Mouse (Mus musculus) heart, adult 8-10 months (tissue): ENCODE measurements around the gene Mecom. TPM values are rescaled to one million over a fixed set of nuclear protein-coding genes. Genes with fewer than 3 reads are reported as not detected.
"Not testable (repeated sequence)": the region's sequence is repeated elsewhere in the genome, so short reads cannot be mapped to it uniquely, and the experiment has no call there.

Source experiments
- DNase-seq: peaks from one replicate; pipeline ENCODE4 v3.0.0; 2022; ENCODE audit warnings: low spot score
- total RNA-seq, 4 experiments: library from RNA; stranded (reverse); gene quantifications; 2 replicates each; pipeline ENCODE4 v1.2.4; 2022

Mecom gene
- total RNA-seq, 4 experiments from 2014 or later: 13.6 to 19.5 (median 16.5) TPM

DNA sequence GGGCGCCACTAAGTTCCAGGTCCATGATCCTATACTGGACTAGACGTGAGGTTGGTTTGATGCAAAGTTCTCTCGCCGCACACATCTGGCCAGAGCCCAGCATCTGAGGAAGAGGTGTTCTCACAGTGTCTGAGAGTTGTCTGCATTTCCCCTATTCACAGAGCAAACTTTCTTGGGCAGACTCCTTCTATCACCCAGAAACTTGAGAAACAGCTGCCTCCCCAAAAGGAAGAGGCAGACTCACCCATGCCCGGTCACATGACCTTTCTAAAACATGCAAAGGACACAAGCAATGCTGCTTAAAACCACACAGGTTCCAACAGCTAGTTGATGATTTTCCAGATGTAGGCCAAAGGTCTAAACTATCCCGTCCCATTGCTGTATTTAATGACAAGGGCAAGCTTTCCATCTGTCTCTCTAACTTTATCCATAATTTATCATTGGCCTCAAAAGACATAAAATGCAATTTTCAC, 101.8 kb downstream of the Mecom start:
- DNase-seq: no peak

DNA sequence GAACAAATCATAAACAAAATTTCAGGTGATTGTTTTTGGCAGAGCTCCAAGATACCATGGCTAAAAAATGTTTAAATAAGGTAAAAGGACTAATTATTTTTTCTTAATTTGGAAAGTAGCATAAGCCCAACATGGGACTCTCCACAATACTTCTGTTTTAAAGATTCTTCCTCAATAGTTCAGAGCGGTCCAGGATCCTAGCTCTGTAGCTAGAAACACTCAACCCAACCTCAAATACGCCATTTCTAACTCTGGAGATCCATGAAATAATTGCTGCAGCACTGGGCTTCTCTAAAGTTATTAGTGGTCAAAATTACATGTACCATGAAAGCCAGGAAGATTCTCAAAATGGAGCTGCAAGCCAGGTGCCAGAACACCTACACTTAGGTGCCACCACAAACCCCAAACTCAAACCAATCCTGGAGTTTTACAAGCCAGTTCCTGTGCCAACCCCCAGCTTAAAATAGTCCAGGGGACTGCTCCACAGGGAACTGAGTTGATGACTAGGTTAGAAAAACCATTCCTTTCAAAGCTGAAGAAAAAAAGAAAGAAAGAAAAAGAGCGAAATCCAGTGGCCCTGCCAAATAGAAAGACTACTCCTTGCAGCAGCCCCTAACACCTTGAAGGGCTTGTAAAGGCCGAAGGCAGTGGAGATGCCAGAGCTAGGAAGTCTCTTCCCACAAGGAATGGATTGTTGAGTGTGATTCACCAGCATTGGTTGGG, 102.4 kb downstream of the Mecom start:
- DNase-seq: no peak

DNA sequence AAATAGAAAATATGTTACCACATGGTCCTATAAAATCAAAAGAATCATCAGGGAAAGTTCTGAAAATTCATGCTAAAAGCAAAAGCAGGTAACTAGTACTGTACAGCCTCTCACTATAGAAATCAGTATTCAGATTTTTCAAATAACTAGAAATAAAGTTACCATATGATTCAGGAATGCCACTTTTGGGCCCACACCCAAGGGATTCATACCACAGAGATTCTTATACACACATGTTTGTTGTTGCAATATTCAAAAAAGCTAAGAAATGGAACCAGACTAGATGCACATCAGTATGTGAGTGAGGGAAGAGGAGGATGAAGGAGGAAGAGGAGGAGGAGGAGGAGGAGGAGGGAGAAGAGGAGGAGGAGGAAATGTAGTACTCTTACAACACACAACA, 106.2 kb downstream of the Mecom start:
- DNase-seq: no peak

DNA sequence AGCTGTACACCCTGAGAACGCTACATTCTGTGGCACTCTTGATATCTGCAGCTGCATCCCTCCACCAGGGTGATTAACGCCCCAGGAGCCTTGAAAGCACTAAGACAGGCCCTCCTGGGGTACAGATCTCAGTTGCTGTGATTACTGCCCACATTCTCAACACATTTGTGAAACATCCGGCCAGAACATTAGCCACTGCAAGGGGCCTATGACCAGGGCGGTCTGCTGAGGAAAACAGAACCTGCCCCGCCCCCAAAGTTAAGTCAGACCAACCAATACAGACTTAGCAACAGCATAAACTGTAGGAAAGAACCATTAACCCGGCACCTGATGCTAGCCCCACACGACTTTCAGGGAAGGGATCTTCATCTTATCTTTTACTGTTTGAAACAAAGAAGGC, 109.8 kb downstream of the Mecom start:
- no peak for DNase-seq

GRCm38 (mm10) chr3:30436561-30436960, 111.2 kb downstream of the Mecom start:
- no peak for DNase-seq

GRCm38 (mm10) chr3:30436131-30436530, 111.7 kb downstream of the Mecom start:
- no peak for DNase-seq

DNA sequence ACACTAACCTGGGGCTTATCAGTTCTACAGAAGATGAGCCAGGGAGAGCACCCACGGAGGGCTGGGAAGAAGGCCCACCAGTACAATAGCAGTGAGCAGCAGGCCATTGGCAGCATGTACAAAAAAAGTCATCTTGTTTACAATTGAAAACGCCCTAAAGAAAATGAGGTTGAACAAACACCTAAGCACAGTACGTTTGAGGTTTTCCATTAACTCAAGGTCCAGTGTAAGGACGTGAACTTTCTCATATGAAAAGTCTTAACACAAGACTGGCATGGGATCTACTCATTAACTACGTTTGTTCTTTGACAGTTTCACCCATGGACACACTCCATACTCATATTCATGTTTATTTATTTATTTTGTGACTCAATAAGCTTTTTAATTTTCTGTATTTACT, 118.9 kb downstream of the Mecom start:
- DNase-seq: no peak

- no peak for DNase-seq
Measured at GRCm38 (mm10) chr3:30424036-30424435, 123.8 kb downstream of the Mecom start.

DNA sequence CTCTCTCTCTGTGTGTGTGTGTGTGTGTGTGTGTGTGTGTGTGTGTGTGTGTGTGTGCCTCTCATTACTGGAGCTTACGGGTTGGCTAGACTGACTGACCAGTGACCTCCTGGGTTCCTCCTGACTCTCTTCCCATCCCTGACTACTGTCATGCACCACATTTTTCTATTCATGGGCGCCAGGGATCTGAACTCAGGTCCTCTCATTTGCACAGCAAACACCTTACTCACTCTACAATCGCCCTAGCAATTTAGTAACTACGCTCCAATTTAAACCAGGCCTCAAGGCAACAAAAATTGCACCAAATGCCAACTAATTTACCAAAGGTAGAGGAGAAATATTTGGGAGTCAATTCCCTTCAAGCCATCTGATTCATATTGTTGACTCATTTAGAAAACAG, 125.9 kb downstream of the Mecom start:
- not testable (repeated sequence) for DNase-seq

GRCm38 (mm10) chr3:30420899-30421298, 126.9 kb downstream of the Mecom start:
- DNase-seq: no peak

- no peak for DNase-seq
Measured at GRCm38 (mm10) chr3:30414173-30414572, 133.6 kb downstream of the Mecom start.

GRCm38 (mm10) chr3:30410778-30411177, 137.0 kb downstream of the Mecom start:
- DNase-seq: no peak

DNA sequence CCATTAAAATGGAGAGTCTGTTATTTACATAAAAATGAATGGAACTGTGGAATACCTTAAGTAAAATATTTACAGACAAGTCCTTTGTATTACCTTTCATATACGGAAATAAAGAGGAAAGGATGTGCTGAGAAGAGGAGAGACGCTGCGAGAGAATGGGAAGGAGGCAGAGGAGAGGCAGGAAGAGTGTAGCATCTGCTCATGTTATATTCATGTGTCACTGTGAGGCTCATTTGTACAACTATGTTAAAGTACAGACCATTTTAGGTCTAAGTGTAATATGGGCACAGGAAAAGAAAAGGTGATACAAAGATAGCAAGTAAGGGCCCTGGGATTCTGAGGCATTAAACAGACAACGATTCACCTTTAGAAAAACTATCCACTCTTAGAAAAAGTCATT, 143.0 kb downstream of the Mecom start:
- DNase-seq: no peak

DNA sequence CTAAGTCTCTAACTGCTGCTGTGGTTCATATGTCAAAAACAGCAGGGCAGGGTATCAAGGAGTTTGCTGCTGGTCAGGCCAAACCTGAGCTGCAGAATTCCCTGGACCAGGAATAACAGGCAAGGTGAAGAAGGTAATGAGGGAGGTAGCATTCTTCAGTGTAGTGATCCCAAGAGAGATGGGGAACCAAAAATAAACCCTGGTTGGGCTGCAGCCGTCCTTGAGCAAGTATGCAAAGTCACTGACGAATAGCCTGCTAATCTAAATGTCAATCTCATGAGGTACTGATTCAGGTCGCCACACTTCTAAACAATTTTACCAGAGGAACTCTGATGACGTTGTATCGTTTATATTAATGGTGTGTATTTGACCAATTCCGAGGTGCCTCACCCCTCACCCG, 148.9 kb downstream of the Mecom start:
- no peak for DNase-seq

GRCm38 (mm10) chr3:30394911-30395310, 152.9 kb downstream of the Mecom start:
- DNase-seq: no peak

DNA sequence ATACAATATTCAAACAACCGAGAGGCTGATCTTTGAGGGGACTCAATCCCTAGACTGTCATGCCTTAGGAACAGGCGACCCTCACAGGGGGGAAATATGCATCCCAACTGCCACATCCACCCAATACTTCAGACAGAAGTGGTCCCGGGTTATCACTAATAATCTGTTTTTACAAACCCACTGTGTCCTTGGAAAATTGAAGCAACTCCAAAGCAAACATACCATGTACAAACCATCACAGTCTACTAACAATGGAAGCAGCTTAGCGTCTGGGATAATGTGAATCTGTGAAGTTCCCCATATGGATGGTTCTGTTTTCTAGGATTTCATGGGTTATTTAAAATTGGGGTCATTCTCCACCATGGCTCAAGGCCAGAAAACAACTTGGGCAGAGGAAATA, 155.1 kb downstream of the Mecom start:
- no peak for DNase-seq

DNA sequence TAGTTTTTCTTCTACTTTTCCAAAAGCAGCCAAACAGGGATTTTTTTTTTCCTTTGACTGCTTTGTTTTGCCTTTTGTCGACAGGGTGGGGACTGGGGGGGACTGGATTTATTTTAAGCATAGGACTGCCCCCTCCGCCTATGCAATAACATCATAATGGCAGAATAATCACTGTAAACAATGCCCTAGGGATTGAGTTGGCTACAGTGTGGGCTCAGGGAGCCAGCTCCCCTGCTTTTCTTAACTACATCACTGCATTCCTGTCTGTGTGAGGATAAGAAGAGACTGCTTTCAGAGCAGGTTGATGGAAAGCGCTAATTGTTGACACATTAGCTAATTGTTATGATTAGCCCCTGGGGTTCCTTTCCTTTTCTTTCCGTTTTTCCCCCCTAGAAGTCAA, 155.6 kb downstream of the Mecom start:
- peak; percentile 36 for DNase-seq

DNA sequence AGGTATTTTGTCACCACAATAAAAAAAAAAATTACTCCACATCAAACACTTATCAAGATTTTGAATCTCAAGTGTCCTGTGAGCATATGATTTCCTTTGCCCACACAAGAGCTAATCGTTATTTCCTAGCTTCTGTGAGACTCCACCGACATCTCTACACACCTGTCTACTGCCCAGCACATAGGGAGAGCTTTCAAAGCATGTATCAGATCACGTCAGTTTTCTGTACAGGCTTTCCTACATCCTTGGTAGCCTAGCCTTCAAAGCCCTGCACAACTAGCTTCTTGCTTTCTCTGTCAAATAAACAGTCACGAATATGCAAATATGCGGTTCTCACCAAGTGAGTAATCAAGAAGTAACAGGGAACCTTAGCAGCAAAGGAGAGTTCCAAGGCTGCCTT, 157.5 kb downstream of the Mecom start:
- no peak for DNase-seq

- no peak for DNase-seq
Measured at GRCm38 (mm10) chr3:30380273-30380672, 167.5 kb downstream of the Mecom start.

GRCm38 (mm10) chr3:30379301-30379700, 168.5 kb downstream of the Mecom start:
- DNase-seq: no peak

DNA sequence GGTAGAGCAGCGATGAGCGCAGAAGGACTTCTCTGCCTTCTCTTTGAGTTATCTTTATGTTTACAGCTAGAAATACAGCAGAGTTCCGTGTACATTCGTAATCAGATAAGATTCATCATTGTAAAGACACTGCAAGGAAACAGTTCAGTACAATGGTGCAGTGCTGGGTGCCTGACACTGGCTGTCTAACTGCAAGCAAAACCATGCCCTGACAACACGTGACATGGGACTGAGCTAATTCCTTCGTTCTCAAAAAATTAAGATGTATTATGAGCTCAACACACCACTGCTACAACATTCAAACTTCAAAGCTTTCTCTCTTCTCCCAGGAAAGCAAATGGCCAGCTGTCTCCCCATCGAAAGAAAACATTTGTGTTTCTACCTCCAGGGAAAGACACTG, 176.3 kb downstream of the Mecom start:
- DNase-seq: no peak

DNA sequence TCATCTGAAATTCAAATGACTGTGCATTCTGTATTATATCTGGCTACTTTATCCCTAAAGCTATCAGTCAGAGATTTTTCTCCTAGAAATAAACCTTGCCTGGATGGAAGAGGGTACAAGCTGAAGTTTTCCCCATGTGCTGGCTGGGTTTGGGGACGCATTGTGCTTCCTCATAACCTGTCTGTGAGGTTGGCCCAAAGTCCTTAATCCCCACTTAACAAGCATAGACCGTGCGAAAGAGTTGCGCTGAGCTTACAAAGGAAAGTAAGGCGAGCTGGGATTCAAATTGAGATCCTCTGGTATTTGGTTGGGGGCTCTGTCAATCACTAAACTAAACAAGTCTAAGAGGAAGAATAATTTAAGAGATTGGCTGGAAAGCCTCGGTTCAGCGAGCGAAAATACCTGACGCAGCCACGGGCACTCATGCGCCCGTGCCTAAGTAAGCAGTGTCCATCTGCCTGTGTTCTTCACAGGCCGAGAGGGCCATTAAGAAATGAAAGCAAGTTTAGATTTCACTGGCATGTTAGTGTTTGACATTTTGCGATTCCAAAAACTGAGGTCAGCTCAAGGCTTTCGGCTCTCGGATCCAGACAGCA, 176.8 kb downstream of the Mecom start:
- DNase-seq: no peak

DNA sequence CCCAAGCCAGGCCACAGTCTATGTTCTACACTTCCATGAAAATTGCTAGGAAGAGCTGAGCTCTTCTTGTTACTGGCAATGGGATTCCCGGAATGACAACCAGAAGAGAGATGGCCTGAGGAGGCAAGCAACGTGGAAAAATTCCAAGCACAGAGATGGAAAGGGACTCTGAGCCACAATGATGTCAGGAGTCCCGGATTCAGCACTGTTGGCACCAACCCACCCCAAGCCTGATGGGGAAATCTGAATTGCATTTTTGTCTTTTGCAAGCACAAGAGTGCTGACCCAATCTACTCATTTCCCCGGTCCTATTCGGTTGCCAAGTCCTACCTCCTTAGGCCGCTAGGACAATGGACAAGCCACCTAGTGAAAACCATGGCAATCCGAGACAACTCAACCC, 181.2 kb downstream of the Mecom start:
- no peak for DNase-seq

GRCm38 (mm10) chr3:30361190-30361589, 186.6 kb downstream of the Mecom start:
- no peak for DNase-seq
